In the genomic region with DNA sequence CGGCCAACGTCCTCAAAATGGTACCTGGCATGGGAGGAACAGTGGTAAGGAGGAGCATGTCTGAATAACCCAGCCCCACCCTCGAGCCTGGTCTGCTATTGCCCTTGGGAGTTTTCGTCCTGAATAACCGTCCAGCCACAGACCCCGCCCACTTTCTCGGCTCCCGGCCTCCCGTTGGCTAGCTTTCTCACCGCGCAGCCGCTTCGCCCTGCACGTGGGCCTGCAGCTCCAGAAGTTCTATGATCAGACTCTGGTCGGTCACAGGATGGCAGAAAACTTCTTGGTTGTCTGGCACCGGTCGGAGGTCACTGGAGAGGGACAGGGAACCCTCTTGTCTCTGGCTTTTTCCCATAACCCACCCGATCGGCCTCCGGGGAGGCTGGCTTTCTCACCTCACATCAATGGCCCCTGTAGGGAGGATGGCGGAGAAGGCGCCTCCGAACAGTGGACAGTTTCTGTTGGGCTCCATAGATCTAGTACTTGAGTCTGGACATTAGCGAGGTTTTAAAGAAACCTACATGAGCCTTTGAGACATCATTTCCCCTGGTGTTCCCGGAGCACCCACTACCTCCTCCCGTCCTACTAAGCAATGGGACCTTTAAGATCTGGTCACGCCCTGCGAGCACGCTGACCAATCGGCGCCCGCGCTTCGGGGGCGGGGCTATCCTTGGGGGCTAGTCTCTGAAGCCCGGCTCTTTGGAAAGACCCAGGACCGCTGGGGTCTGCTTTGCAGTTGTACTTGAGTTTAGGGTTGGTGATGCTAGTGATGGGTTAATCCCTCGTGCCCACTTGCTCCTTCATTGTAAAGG, we compare ENCODE assay signal across 8 mouse cellular contexts. TPM values are rescaled to one million over a fixed set of nuclear protein-coding genes. Genes with fewer than 3 reads are reported as not detected.
DNase-seq lines count a peak whose midpoint lies in the region; ATAC-seq lines count a peak whose summit lies in the region.
"Not testable (repeated sequence)": the region's sequence is repeated elsewhere in the genome, so short reads cannot be mapped to it uniquely, and the experiment has no call there.

No protein-coding gene starts in this region.

- DNase-seq in R1 (ENCODE audit: low read depth, low spot score): peak; percentile 95
- DNase-seq in cerebellum, postnatal 14 days: peak; percentile 89 to 90
- peak; percentile 63 to 67 for DNase-seq in frontal cortex, postnatal 25 days (ENCODE audit: low spot score in 2 of 2)
- peak; percentile 78 for DNase-seq in hindbrain, embryonic 14.5 days (ENCODE audit: low spot score)
- peak; percentile 77 to 80 for DNase-seq in layer of hippocampus, postnatal 36 days
- DNase-seq in lung, postnatal 25 days (ENCODE audit: low spot score): peak; percentile 83
- DNase-seq in retina, adult 2 months (ENCODE audit: low read depth, low spot score): peak; percentile 59
- peak; percentile 74 to 78 for DNase-seq in thymus, postnatal 36 days

- H3K4me3 ChIP-seq in hindbrain, embryonic 14.5 days (replicated peaks; ENCODE audit: low read length): peak overlapping the region; percentile 38

- whole genome bisulfite sequencing in hindbrain, embryonic 14.5 days: under 1% methylated on average over 37 of the region's 38 CpGs

- peak overlapping the region; percentile 40 for H3K9ac ChIP-seq in hindbrain, embryonic 14.5 days

- H3K27ac ChIP-seq in hindbrain, embryonic 14.5 days: not testable (repeated sequence)

- not testable (repeated sequence) for H3K27me3 ChIP-seq in hindbrain, embryonic 14.5 days (ENCODE audit: control insufficient read depth, insufficient read depth, low read length)

- peak; percentile 88 for ATAC-seq in hindbrain, embryonic 14.5 days (ENCODE audit: low FRiP score)

- not testable (repeated sequence) for H3K36me3 ChIP-seq in hindbrain, embryonic 14.5 days (replicated peaks; ENCODE audit: control insufficient read depth, insufficient read depth)

- H3K9me3 ChIP-seq in hindbrain, embryonic 14.5 days (ENCODE audit: control insufficient read depth, low read length): not testable (repeated sequence)

- H3K4me2 ChIP-seq in hindbrain, embryonic 14.5 days (replicated peaks): peak overlapping the region; percentile 69

- peaks cover 11% of the 10 kb centered on the region; the same call in 1 of the 2 replicates for H3K4me1 ChIP-seq in hindbrain, embryonic 14.5 days (replicated peaks; ENCODE audit: control insufficient read depth, insufficient read depth, low read length)

RNA-seq across cellular contexts. Expression of gene Rangrf, which starts 1.5 kb away (rescaled TPM):
- polyA plus RNA-seq in hindbrain, embryonic 14.5 days (2014; fragmentation: Nextera tagmentation; extraction: Ambion mirVana): 26.2 and 32.3 TPM in 2 replicates
- total RNA-seq in layer of hippocampus, postnatal 36 days (2021): 10 to 100 TPM; 17.6 to 19.7 TPM

RNA-seq across cellular contexts. Expression of gene Slc25a35, which starts 5.5 kb away (rescaled TPM):
- 2.0 and 2.3 TPM in 2 replicates for polyA plus RNA-seq in hindbrain, embryonic 14.5 days (2014; fragmentation: Nextera tagmentation; extraction: Ambion mirVana)
- total RNA-seq in layer of hippocampus, postnatal 36 days (2021): 1 to 10 TPM; 5.3 to 5.6 TPM

RNA-seq across cellular contexts. Expression of gene Arhgef15, which starts 16.2 kb away (rescaled TPM):
- polyA plus RNA-seq in hindbrain, embryonic 14.5 days (2014; fragmentation: Nextera tagmentation; extraction: Ambion mirVana): 20.1 and 23.4 TPM in 2 replicates
- total RNA-seq in layer of hippocampus, postnatal 36 days (2021): 10 to 100 TPM in 1 of 2 experiments, 1 to 10 TPM in 1; 7.4 to 10.5 TPM

RNA-seq across cellular contexts. Expression of gene Pfas, which starts 34.8 kb away (rescaled TPM):
- polyA plus RNA-seq in hindbrain, embryonic 14.5 days (2014; fragmentation: Nextera tagmentation; extraction: Ambion mirVana): 12.7 and 15.3 TPM in 2 replicates
- total RNA-seq in layer of hippocampus, postnatal 36 days (2021): 10 to 100 TPM; 22.8 to 28.9 TPM

RNA-seq across cellular contexts. Expression of gene Ctc1, which starts 42.3 kb away (rescaled TPM):
- polyA plus RNA-seq in hindbrain, embryonic 14.5 days (2014; fragmentation: Nextera tagmentation; extraction: Ambion mirVana): 54.4 and 58.9 TPM in 2 replicates
- 10 to 100 TPM; 31.8 to 32.3 TPM for total RNA-seq in layer of hippocampus, postnatal 36 days (2021)
